Mouse (Mus musculus) frontal cortex, postnatal 25 days (tissue): ENCODE results near the gene Rusc2.

Experiments
- DNase-seq, 2 experiments: peaks; one replicate each; pipeline ENCODE4 v3.0.0; 2022; ENCODE audit warnings: low spot score in 2 of 2

The Rusc2 gene

GRCm38 (mm10) chr4:43442044-43442443 is 60.3 kb downstream of the Rusc2 start:
- DNase-seq: peak; percentile 98 to 100

GRCm38 (mm10) chr4:43442456-43443361 is 60.9 kb downstream of the Rusc2 start:
- DNase-seq: peak; percentile 47 to 60

GRCm38 (mm10) chr4:43443511-43443910 is 61.7 kb downstream of the Rusc2 start:
- no peak for DNase-seq

GRCm38 (mm10) chr4:43447251-43447650 is 65.5 kb downstream of the Rusc2 start:
- no peak for DNase-seq

- no peak for DNase-seq
Observed at GRCm38 (mm10) chr4:43448554-43448953, 66.8 kb downstream of the Rusc2 start.

- DNase-seq: no peak
Observed at GRCm38 (mm10) chr4:43452315-43452714, 70.5 kb downstream of the Rusc2 start.

GRCm38 (mm10) chr4:43453413-43453812 is 71.6 kb downstream of the Rusc2 start:
- no peak for DNase-seq

GRCm38 (mm10) chr4:43454041-43454836 is 72.5 kb downstream of the Rusc2 start, which contains the start of gene Cd72:
TSS of gene Cd72 (minus strand) at chr4:43454628.
- DNase-seq: no peak

- DNase-seq: no peak
Observed at GRCm38 (mm10) chr4:43456470-43456869, 74.7 kb downstream of the Rusc2 start.

- no peak for DNase-seq
Observed at GRCm38 (mm10) chr4:43457124-43457523, 75.3 kb downstream of the Rusc2 start.

- no peak for DNase-seq
Observed at GRCm38 (mm10) chr4:43463102-43463501, 81.3 kb downstream of the Rusc2 start.

GRCm38 (mm10) chr4:43465935-43466334 is 84.2 kb downstream of the Rusc2 start:
- DNase-seq: no peak

- no peak for DNase-seq
Observed at GRCm38 (mm10) chr4:43466872-43467271, 85.1 kb downstream of the Rusc2 start.

GRCm38 (mm10) chr4:43470301-43470700 is 88.5 kb downstream of the Rusc2 start:
- DNase-seq: no peak

- DNase-seq: no peak
Observed at GRCm38 (mm10) chr4:43473636-43474035, 91.9 kb downstream of the Rusc2 start.

GRCm38 (mm10) chr4:43476604-43477003 is 94.8 kb downstream of the Rusc2 start:
- DNase-seq: no peak
